In genomic region chr5:93112290-93112689, GRCm38 (mm10) we compare ENCODE assay signal across 25 mouse cellular contexts. TPM values are rescaled to one million over a fixed set of nuclear protein-coding genes. Genes with fewer than 3 reads are reported as not detected.
DNase-seq lines count a peak whose midpoint lies in the region; ATAC-seq and TF ChIP-seq lines count a peak whose summit lies in the region.
"Had no signal": no experiment of that assay in that cellular context is flagged by ENCODE, and none has a peak within 500 bp of the region (broad histone marks: within the 10 kb centered on the region; RNA-seq: fewer than 3 reads in every experiment).

No protein-coding gene starts in this region.

- no peak overlapping the region for H3ac ChIP-seq in myocyte (ENCODE audit: control insufficient read depth, insufficient read length)

- DNase-seq in gastrocnemius, adult 2 months = no peak
- DNase-seq in gastrocnemius, postnatal 4 days (ENCODE audit: low spot score in 2 of 2) = no peak
- DNase-seq in limb, embryonic 10.5 days (ENCODE audit: low spot score) = no peak
- no peak for DNase-seq in adrenal gland, adult 18-20 months (ENCODE audit: low spot score in 2 of 2)
- DNase-seq: adrenal gland, adult 2 months; adrenal gland, postnatal 10 days; adrenal gland, postnatal 25 days; B cell, adult 2 months; cerebellum, adult 11 months; cerebellum, adult 18-20 months; cerebellum, adult 8-10 months; cerebellum, adult 9-11 months; cerebellum, postnatal 25 days; forebrain, postnatal 0 days had no signal

- H3K9ac ChIP-seq in limb, embryonic 15.5 days = no peak overlapping the region
- H3K9ac ChIP-seq: embryonic facial prominence, embryonic 12.5 days; forebrain, embryonic 13.5 days; forebrain, embryonic 15.5 days; forebrain, postnatal 0 days had no signal

- H3K4me3 ChIP-seq in gastrocnemius, adult 2 months = no peak overlapping the region
- H3K4me3 ChIP-seq in limb, embryonic 15.5 days = no peak overlapping the region
- no peak overlapping the region for H3K4me3 ChIP-seq in limb, embryonic 10.5 days
- H3K4me3 ChIP-seq in myocyte = no peak overlapping the region
- H3K4me3 ChIP-seq: embryonic facial prominence, embryonic 10.5 days; embryonic facial prominence, embryonic 12.5 days; forebrain, embryonic 13.5 days; forebrain, embryonic 15.5 days had no signal

- H3K27me3 ChIP-seq in limb, embryonic 15.5 days = no peaks in the 10 kb centered on the region
- H3K27me3 ChIP-seq in limb, embryonic 10.5 days (ENCODE audit: low read depth, poor library complexity, severe bottlenecking) = no peaks in the 10 kb centered on the region
- H3K27me3 ChIP-seq in myocyte (ENCODE audit: control insufficient read depth, insufficient read depth, insufficient read length) = no peaks in the 10 kb centered on the region
- H3K27me3 ChIP-seq: CH12.LX; embryonic facial prominence, embryonic 12.5 days; forebrain, embryonic 13.5 days; forebrain, embryonic 15.5 days; Patski had no signal

- WGBS in limb, embryonic 15.5 days = 84% methylated on average over 3 of the region's 3 CpGs
- whole genome bisulfite sequencing in limb, embryonic 10.5 days = 90% methylated on average over 3 of the region's 3 CpGs

- peak overlapping the region; percentile 92 for H3K27ac ChIP-seq in gastrocnemius, adult 2 months
- peak overlapping the region; percentile 4; the same call in 1 of the 2 replicates for H3K27ac ChIP-seq in limb, embryonic 15.5 days
- no peak overlapping the region for H3K27ac ChIP-seq in limb, embryonic 10.5 days
- H3K27ac ChIP-seq: embryonic facial prominence, embryonic 10.5 days; embryonic facial prominence, embryonic 12.5 days; forebrain, embryonic 13.5 days; forebrain, embryonic 15.5 days had no signal

- TF ChIP-seq CTCF in gastrocnemius, adult 2 months (IDR thresholded peaks at IDR 0.05) = no peak

- no peaks in the 10 kb centered on the region for H3K9me3 ChIP-seq in limb, embryonic 15.5 days
- H3K9me3 ChIP-seq in limb, embryonic 10.5 days (replicated peaks) = no peaks in the 10 kb centered on the region
- H3K9me3 ChIP-seq: embryonic facial prominence, embryonic 10.5 days; embryonic facial prominence, embryonic 12.5 days; forebrain, embryonic 13.5 days; forebrain, embryonic 15.5 days; G1E had no signal

- TF ChIP-seq POLR2A in myocyte (IDR thresholded peaks at IDR 0.05; ENCODE audit: insufficient read length, low read depth) = no peak

- ATAC-seq in limb, embryonic 15.5 days (ENCODE audit: insufficient number of reproducible peaks, low FRiP score, low TSS enrichment, low read depth) = no peak
- ATAC-seq: activated CD4-positive, CD25-positive, alpha-beta regulatory T cell, adult 4 months; CD4-positive, CD25-positive, alpha-beta regulatory T cell, adult 4 months; forebrain, embryonic 13.5 days; forebrain, embryonic 15.5 days; forebrain, postnatal 0 days; Patski had no signal

- intact Hi-C loops in gastrocnemius, adult 2 months (cut with DNase I) = loop anchor here (5.0 kb wide), 1 partner anchor 40 kb away; no protein-coding TSS in a partner anchor

- 0 out of 2 replicates have a peak, but pooled peaks cover 15% of the 10 kb centered on the region for H3K36me3 ChIP-seq in limb, embryonic 15.5 days
- peaks cover 63% of the 10 kb centered on the region for H3K36me3 ChIP-seq in limb, embryonic 10.5 days
- peaks cover 10% of the 10 kb centered on the region for H3K36me3 ChIP-seq in myocyte (ENCODE audit: control insufficient read depth, insufficient read depth)

- peaks cover 41% of the 10 kb centered on the region for H3K4me1 ChIP-seq in limb, embryonic 15.5 days
- H3K4me1 ChIP-seq in limb, embryonic 10.5 days = peaks cover 5% of the 10 kb centered on the region

- peaks cover 98% of the 10 kb centered on the region for H3K79me2 ChIP-seq in myocyte (ENCODE audit: control insufficient read depth, insufficient read depth)

- H3K4me2 ChIP-seq in limb, embryonic 15.5 days = no peak overlapping the region
- no peak overlapping the region for H3K4me2 ChIP-seq in myocyte (ENCODE audit: low read depth)
- H3K4me2 ChIP-seq: embryonic facial prominence, embryonic 12.5 days; forebrain, embryonic 13.5 days; forebrain, embryonic 15.5 days had no signal

TF ChIP-seq in myocyte, 11 proteins besides CTCF, POLR2A, EP300 and RAD21:
- TF ChIP-seq CEBPB (IDR thresholded peaks at IDR 0.05; ENCODE audit: insufficient read depth, poor library complexity, severe bottlenecking) (peak; percentile 32; the same call in 1 of the 2 replicates), MYOD1 (IDR thresholded peaks at IDR 0.05; ENCODE audit: control insufficient read depth in 1 of 3, insufficient read length in 2 of 3, low read depth in 2 of 3) (no peak)

RNA-seq across cellular contexts. Expression of gene Sept11, which starts 19.1 kb away (rescaled TPM):
- 10 to 100 TPM; 85.1 to 87.6 TPM for total RNA-seq in gastrocnemius, adult 2 months (2021)
- total RNA-seq in gastrocnemius, postnatal 4 days (2021) = 100 to 1,000 TPM; 246 to 256 TPM
- polyA plus RNA-seq in limb, embryonic 15.5 days (2015; fragmentation: Nextera tagmentation; extraction: Ambion mirVana) = 180 and 188 TPM in 2 replicates
- 340 and 390 TPM in 2 replicates for polyA plus RNA-seq in limb, embryonic 10.5 days (2016; fragmentation: Nextera tagmentation; extraction: Ambion mirVana)
- polyA plus RNA-seq in myocyte (2012; fragmentation: generic; extraction: Trizol) = 114 TPM
- 10 to 100 TPM; 31.9 to 41.2 TPM for total RNA-seq in adrenal gland, adult 18-20 months (2021)
